Mouse (Mus musculus) kidney, postnatal 0 days (tissue): ENCODE results near the gene Ncam2. TPM values are rescaled to one million over a fixed set of nuclear protein-coding genes. Genes with fewer than 3 reads are reported as not detected.

Experiments
- ATAC-seq: fragments of 200-750 bp; cut with Nextera tagmentation; replicated peaks from 2 replicates; pipeline ENCODE4 v1.8.0; 2017; ENCODE audit warnings: low read depth, moderate number of reproducible peaks, moderate TSS enrichment, moderate library complexity; ENCODE audit not compliant: low FRiP score
- DNase-seq: peaks from one replicate; pipeline ENCODE4 v3.0.0-alpha.2; 2016; ENCODE audit warnings: low spot score
- H3K27ac ChIP-seq: fragments of 300-500 bp; sonication (generic); 2 replicates; pipeline ENCODE4 v1.5.1; 2014; ENCODE audit warnings: mild to moderate bottlenecking
- H3K27me3 ChIP-seq: fragments of 300-500 bp; sonication (generic); 2 replicates; pipeline ENCODE4 v1.6.1; 2014; ENCODE audit warnings: low read length, mixed read lengths; ENCODE audit not compliant: insufficient read depth
- H3K36me3 ChIP-seq: fragments of 300-500 bp; sonication (generic); 2 replicates; pipeline ENCODE4 v1.6.1; 2014; ENCODE audit warnings: low read length, mixed read lengths; ENCODE audit not compliant: insufficient read depth
- H3K4me1 ChIP-seq: fragments of 300-500 bp; sonication (generic); replicated peaks from 2 replicates; pipeline ENCODE4 v1.6.1; 2014; ENCODE audit warnings: antibody characterized with exemption, low read length, mixed read lengths; ENCODE audit not compliant: insufficient read depth
- H3K4me2 ChIP-seq: fragments of 300-500 bp; sonication (generic); 2 replicates; pipeline ENCODE4 v1.6.1; 2014; ENCODE audit warnings: mild to moderate bottlenecking, low read length, moderate library complexity, mixed read lengths
- H3K4me3 ChIP-seq: fragments of 300-500 bp; sonication (generic); replicated peaks from 2 replicates; pipeline ENCODE4 v1.5.1; 2014; ENCODE audit warnings: low read depth, low read length
- H3K9ac ChIP-seq: fragments of 300-500 bp; sonication (generic); 2 replicates; pipeline ENCODE4 v1.6.1; 2014; ENCODE audit warnings: low read depth, low read length
- H3K9me3 ChIP-seq: fragments of 300-500 bp; sonication (generic); replicated peaks from 2 replicates; pipeline ENCODE4 v1.6.1; 2016; ENCODE audit warnings: low read length, inconsistent platforms, mixed read lengths
- CTCF ChIP-seq: IDR thresholded peaks from 2 replicates; pipeline ENCODE4 v1.5.1; 2016; ENCODE audit warnings: antibody characterized with exemption, low read depth, mild to moderate bottlenecking, moderate library complexity
- WGBS: fragments of 180-500 bp; shearing (Covaris S2); extraction: QIAGEN DNeasy Blood & Tissue Kit; methylation state at CpG from one replicate; pipeline ENCODE4 v1.1.7; 2014; 5-methylcytosine and 5-hydroxymethylcytosine counted together
- polyA plus RNA-seq: library from polyadenylated mRNA; unstranded; fragments of >200 nt; fragmentation: Nextera tagmentation; extraction: Ambion mirVana; gene quantifications from 2 replicates; pipeline ENCODE4 v1.2.1, GENCODE M21; 2015

Gene Ncam2
- polyA plus RNA-seq, 1 experiment from 2014 or later = 0.26 TPM

DNA sequence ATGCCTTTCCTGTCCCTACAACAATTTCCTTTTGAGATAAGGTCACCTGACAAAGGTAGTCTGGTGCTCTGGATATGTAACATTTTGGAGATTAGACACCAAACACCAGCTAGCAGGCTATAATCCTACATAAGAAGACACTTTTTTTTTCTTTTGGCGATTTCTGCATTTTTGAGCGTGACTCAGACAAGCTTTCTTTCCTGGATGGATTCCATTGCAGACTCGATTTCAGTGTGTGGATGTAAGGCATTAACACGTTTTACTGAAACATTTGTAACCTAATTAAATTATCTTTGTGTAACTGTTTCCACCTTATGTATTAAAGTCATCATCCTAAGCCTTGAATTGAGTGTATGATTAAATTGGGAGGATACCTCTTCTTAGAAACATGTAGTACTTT, 7.9 kb upstream of the Ncam2 start:
- no peak overlapping the region for H3K4me2 ChIP-seq
- no peaks in the 10 kb centered on the region for H3K36me3 ChIP-seq
- no peak for DNase-seq
- H3K4me1 ChIP-seq = no peaks in the 10 kb centered on the region
- no peak overlapping the region for H3K9ac ChIP-seq
- ATAC-seq = no peak
- no peak overlapping the region for H3K27ac ChIP-seq
- no peak for TF ChIP-seq CTCF
- 77% methylated on average over 4 of the region's 4 CpGs for WGBS
- H3K4me3 ChIP-seq = no peak overlapping the region
- H3K9me3 ChIP-seq = no peaks in the 10 kb centered on the region
- no peaks in the 10 kb centered on the region for H3K27me3 ChIP-seq

DNA sequence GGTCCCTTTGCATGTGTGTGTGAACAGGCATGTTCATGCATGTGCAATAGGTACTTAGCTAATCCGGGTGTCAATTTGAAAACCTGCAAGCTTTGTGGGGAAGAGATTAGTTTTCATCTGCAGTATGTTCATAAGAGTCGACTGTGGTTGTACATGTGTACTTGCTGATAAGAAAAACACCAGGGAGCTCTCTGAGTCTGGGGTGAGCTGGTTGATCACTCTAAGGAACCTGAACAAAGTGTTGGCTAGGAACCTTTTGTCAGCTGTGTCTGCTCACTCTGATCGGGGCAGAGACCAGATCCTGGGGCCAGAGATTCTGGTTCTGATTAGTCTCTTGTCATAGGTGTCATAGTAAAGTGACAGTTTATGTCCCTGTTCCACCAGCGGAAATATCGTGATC, 1.0 kb upstream of the Ncam2 start:
- Histone ChIP-seq H3K36me3 (no peaks in the 10 kb centered on the region), H3K27me3 (no peaks in the 10 kb centered on the region), H3K4me2 (no peak overlapping the region), H3K9me3 (no peaks in the 10 kb centered on the region), H3K9ac (no peak overlapping the region), H3K27ac (no peak overlapping the region), H3K4me1 (no peaks in the 10 kb centered on the region; the same call in 1 of the 2 replicates), H3K4me3 (no peak overlapping the region)
- DNase-seq (no peak), ATAC-seq (no peak)
- WGBS = 75% methylated on average over 5 of the region's 5 CpGs
- TF ChIP-seq CTCF = no peak

DNA sequence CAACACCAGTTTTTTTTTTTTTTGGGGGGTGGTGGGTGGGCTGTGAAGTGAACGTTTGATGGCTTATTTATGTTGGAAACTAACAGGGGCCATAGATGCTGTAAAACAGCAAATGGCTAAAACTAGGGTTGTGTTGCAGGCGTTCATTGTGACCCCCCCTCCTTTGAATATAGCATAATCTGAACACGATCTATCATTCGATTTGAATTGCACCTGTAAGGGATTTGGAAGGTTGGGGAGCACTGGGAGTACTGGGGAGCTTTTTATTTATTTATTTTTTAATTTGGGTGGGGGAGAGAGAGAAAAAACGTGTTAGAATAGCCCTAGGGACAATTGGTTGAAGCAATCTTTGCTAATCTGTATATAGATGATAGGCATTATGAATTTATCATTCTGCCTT, 974 bp downstream of the Ncam2 start:
- DNase-seq (no peak), ATAC-seq (no peak)
- Histone ChIP-seq H3K9me3 (no peaks in the 10 kb centered on the region), H3K4me3 (no peak overlapping the region), H3K27ac (no peak overlapping the region), H3K27me3 (no peaks in the 10 kb centered on the region), H3K36me3 (no peaks in the 10 kb centered on the region), H3K9ac (no peak overlapping the region), H3K4me1 (no peaks in the 10 kb centered on the region; the same call in 1 of the 2 replicates), H3K4me2 (no peak overlapping the region)
- WGBS = 22% methylated on average over 5 of the region's 5 CpGs
- TF ChIP-seq CTCF = no peak

DNA sequence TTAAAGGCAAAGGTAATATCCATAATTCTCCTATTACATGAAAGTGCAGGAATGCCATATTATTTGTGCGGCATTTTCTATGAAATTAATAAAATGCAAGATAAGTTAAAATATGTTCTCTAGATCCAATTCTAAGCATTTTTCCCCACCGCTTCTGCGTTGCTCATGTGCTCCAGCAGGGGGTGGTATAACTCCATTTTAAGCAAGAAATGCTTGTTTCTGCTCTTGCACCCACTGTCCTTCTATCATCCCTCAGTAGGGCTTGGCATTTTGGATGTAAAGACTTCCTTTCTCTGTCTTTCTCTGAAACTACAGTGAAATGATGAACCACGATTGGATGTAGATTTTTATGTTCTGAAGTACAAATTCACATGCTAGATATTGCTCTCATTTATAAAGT, 1.5 kb downstream of the Ncam2 start:
- 10% methylated on average over 4 of the region's 4 CpGs for WGBS
- TF ChIP-seq CTCF = peak; percentile 82
- ATAC-seq (no peak), DNase-seq (peak; percentile 64)
- Histone ChIP-seq H3K27me3 (no peaks in the 10 kb centered on the region), H3K36me3 (no peaks in the 10 kb centered on the region), H3K27ac (no peak overlapping the region), H3K9ac (no peak overlapping the region), H3K4me2 (no peak overlapping the region), H3K4me1 (no peaks in the 10 kb centered on the region; the same call in 1 of the 2 replicates), H3K9me3 (no peaks in the 10 kb centered on the region), H3K4me3 (no peak overlapping the region)

DNA sequence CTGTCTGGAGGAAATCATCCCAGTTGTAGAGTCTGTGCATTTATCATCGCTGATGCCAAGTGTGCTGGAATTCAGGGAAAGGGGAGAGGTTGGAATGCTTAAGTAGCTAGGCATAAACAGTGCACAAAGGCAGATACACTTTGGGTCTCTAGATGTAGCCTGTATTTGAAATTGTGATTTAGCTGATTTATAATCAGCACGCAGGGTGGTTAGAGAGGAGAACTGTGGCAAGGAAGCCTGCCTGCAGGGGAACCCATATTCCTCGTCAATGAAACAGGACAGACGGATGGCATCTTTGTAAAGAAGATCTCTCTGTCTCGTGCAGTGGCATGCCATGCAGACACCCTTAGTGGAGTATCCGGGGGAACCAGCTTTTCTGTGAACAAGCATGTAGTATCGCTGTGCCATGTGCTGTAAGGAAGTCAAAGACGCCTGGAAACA, 2.2 kb downstream of the Ncam2 start:
- no peaks in the 10 kb centered on the region for H3K9me3 ChIP-seq
- DNase-seq (no peak), ATAC-seq (no peak)
- no peak overlapping the region for H3K27ac ChIP-seq
- no peak overlapping the region for H3K4me3 ChIP-seq
- no peaks in the 10 kb centered on the region; the same call in 1 of the 2 replicates for H3K4me1 ChIP-seq
- no peaks in the 10 kb centered on the region for H3K36me3 ChIP-seq
- H3K27me3 ChIP-seq = no peaks in the 10 kb centered on the region
- no peak overlapping the region for H3K4me2 ChIP-seq
- H3K9ac ChIP-seq = no peak overlapping the region
- TF ChIP-seq CTCF = no peak
- 65% methylated on average over 8 of the region's 8 CpGs for WGBS

DNA sequence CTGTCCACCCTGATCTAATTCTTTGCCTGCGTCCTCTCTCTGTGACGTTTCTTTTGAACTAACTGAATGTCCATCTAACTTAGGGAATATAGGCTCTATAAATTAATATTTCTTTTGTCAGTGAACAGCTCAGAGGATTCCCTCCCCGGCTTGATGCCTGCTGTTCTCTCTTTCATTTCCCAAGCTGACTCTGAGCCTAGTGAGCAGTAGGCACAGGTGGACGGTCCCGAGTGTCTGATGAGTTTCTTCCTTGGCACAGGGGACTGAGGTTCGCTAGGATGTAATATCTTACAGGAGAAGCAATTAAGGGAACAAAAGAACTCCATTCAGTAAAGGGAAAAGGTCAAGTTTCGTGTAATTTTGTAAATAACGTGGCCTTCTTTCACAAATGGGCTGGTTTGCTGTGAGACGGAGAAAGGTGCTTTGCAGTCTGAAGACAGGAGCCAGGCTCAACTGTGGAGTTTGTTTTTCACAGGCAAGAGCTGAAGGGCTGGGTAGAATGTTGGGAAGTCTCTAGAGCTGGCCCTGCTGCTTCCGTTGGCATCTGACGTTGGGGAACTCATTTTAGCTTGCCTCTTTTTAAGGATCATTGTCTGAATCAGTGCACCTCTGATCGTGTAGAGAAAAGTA, 4.0 kb downstream of the Ncam2 start:
- Histone ChIP-seq H3K4me3 (no peak overlapping the region), H3K9ac (no peak overlapping the region), H3K27me3 (no peaks in the 10 kb centered on the region), H3K36me3 (no peaks in the 10 kb centered on the region), H3K4me2 (no peak overlapping the region), H3K4me1 (no peaks in the 10 kb centered on the region; the same call in 1 of the 2 replicates), H3K9me3 (no peaks in the 10 kb centered on the region), H3K27ac (no peak overlapping the region)
- no peak for ATAC-seq
- DNase-seq = no peak
- TF ChIP-seq CTCF = no peak
- 75% methylated on average over 12 of the region's 12 CpGs for WGBS

DNA sequence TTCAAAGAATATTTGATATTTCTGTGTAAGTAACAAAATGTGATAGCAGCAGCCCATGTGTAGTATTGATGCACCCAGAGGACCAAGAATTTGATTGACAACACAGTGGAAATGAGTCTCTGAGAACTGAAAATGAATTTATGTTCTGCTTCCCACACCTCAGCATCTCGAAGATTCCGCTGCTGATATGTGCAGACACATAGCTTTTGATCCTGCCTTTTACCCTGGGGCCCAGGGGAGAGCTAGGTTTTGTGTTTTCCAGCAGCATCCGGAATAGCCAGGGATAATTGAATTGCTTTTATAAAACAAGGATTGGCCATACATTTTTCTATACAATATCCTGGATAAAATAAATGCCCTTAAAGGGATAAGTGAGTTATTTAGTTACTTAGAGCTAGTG, 20.7 kb downstream of the Ncam2 start:
- Histone ChIP-seq H3K4me2 (no peak overlapping the region), H3K9ac (no peak overlapping the region), H3K9me3 (no peaks in the 10 kb centered on the region), H3K27me3 (no peaks in the 10 kb centered on the region), H3K4me1 (no peaks in the 10 kb centered on the region), H3K4me3 (no peak overlapping the region), H3K36me3 (no peaks in the 10 kb centered on the region), H3K27ac (no peak overlapping the region)
- no peak for TF ChIP-seq CTCF
- no peak for ATAC-seq
- 73% methylated on average over 3 of the region's 3 CpGs for WGBS
- DNase-seq = no peak
